Mouse (Mus musculus) G1E (cell line): ENCODE measurements at regions not wholly inside any gene's neighbourhood (a gene's known extent, or its start where the extent isn't known, plus 50 kb on each side); places are given as distances from the start of the nearest gene placed in this dataset.

ENCODE experiments used
- CTCF ChIP-seq: IDR thresholded peaks from 2 replicates; pipeline ENCODE4 v1.5.1; 2012; ENCODE audit warnings: low read depth, low read length, inconsistent platforms, mixed read lengths
- GATA1 ChIP-seq: IDR thresholded peaks from 2 replicates; pipeline ENCODE4 v1.6.1; 2012; ENCODE audit warnings: borderline replicate concordance, low read length, inconsistent platforms, mixed read lengths
- GATA2 ChIP-seq: IDR thresholded peaks from 2 replicates; pipeline ENCODE4 v1.6.1; 2012; ENCODE audit warnings: low read depth, low read length, inconsistent platforms, borderline replicate concordance
- POLR2AphosphoS5 ChIP-seq: IDR thresholded peaks from 2 replicates; pipeline ENCODE4 v1.6.1; 2012; ENCODE audit warnings: low read depth, low read length, inconsistent platforms; ENCODE audit not compliant: insufficient replicate concordance
- TAL1 ChIP-seq: conservative IDR thresholded peaks from 2 replicates; pipeline ENCODE4 v1.6.1; 2012; ENCODE audit warnings: low read depth, low read length, inconsistent platforms, mixed read lengths

DNA sequence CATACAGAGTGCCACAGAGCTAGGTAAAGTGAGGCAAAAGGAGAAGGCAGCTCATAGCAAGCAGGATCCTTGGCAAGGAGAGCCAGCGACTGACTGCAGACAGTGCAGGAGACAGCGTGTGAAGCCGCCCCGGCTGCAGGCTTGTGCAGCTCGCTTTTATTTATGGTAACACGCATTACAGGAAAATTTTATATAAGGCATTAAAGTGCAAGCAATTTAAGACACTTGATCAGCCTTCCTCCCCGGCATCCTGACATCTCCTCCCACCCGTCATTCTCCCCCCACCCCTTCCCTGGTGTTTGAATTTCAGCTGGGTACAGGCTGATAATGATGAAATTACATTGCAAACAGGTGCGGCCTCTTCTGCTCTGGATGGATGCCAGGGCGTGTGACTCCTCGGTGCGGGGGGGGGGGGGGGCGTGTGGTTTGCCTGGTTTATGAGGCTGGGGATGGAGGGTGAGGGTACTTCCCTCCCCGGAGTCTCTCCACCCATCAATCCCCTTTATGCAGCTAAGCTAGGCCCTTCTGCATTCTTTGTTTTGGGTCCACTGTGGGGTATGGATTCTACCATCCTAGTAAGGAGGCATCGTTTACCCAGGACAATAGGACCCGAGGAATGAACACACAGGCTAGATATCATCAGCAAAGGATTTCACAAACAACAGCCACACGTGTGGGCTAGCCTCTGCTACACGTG is 135.0 kb upstream of the Rbm19 start:
- TF ChIP-seq GATA1 (no peak), CTCF (no peak), TAL1 (no peak), GATA2 (no peak), POLR2AphosphoS5 (no peak)
